Mouse (Mus musculus): ENCODE data around the gene Castor2. TPM values are rescaled to one million over a fixed set of nuclear protein-coding genes. Genes with fewer than 3 reads are reported as not detected.

Gene Castor2
- polyA plus RNA-seq, 1 experiment from 2014 or later, result 5.5 TPM

DNA sequence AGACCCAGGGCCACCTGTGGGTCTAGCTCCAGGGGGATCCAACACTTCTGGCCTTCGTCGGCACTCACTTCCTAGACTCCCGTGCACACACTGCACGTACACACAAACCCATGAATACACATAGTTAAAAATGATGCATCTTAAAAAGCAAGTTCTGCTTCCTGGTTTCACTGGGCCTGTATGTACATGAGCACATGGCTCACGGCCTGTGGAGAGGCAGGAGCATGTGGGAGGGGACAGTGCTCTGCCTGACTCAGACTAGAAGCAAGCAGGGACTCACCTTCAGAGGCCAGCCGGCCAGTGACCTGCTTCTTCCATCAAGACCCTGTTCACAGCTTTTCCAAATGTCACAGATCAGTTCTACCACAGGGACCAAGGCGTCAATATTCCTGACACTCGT is 94.2 kb downstream of the Castor2 start:
- no peak overlapping the region for H3K4me3 ChIP-seq (ENCODE audit: low read length)
- no peak overlapping the region for H3K4me2 ChIP-seq (ENCODE audit: low read depth, low read length)
- 78% methylated on average over 8 of the region's 8 CpGs for WGBS
- no peak overlapping the region for H3K27ac ChIP-seq (ENCODE audit: low read length)
- H3K27me3 ChIP-seq (ENCODE audit: control insufficient read depth, insufficient read depth, low read length), result no peaks in the 10 kb centered on the region
- H3K4me1 ChIP-seq (ENCODE audit: control insufficient read depth, insufficient read depth, low read length), result no peaks in the 10 kb centered on the region
- ATAC-seq (replicated peaks; ENCODE audit: extremely low read depth, insufficient read depth, low FRiP score), result no peak
- H3K9me3 ChIP-seq (replicated peaks; ENCODE audit: control insufficient read depth, low read length), result no peaks in the 10 kb centered on the region
- peaks cover 9% of the 10 kb centered on the region; the same call in 1 of the 2 replicates for H3K36me3 ChIP-seq (ENCODE audit: control insufficient read depth, insufficient read depth)
- H3K9ac ChIP-seq (ENCODE audit: low read length), result no peak overlapping the region

Other genes starting within 250 kb of the Castor2 start
- 23.1 and 25.1 TPM in 2 replicates for gene Rcc1l, start 77.1 kb downstream of the Castor2 start, polyA plus RNA-seq (2015; fragmentation: Nextera tagmentation; extraction: Ambion mirVana)
- 5.0 and 6.7 TPM in 2 replicates for gene Gtf2ird2, start 84.3 kb downstream of the Castor2 start, polyA plus RNA-seq (2015; fragmentation: Nextera tagmentation; extraction: Ambion mirVana)
- gene Ncf1, start 129.9 kb downstream of the Castor2 start, polyA plus RNA-seq (2015; fragmentation: Nextera tagmentation; extraction: Ambion mirVana), result 3.0 and 3.5 TPM in 2 replicates
- gene Gtf2i, start 215.0 kb downstream of the Castor2 start, polyA plus RNA-seq (2015; fragmentation: Nextera tagmentation; extraction: Ambion mirVana), result 116 and 132 TPM in 2 replicates

Data from heart, embryonic 16.5 days (tissue).